Mouse (Mus musculus) hindbrain, embryonic 12.5 days (tissue): ENCODE measurements around the gene Ptprs. TPM values are rescaled to one million over a fixed set of nuclear protein-coding genes. Genes with fewer than 3 reads are reported as not detected.

ENCODE experiments used
- ATAC-seq: fragments of 200-750 bp; cut with Nextera tagmentation; 2 replicates; pipeline ENCODE4 v1.8.0; 2017; ENCODE audit warnings: moderate TSS enrichment; ENCODE audit not compliant: low FRiP score
- H3K27ac ChIP-seq: fragments of 300-500 bp; sonication (generic); 2 replicates; pipeline ENCODE4 v1.5.1; 2016; ENCODE audit warnings: mild to moderate bottlenecking
- H3K27me3 ChIP-seq: fragments of 300-500 bp; sonication (generic); 2 replicates; pipeline ENCODE4 v1.6.1; 2016; ENCODE audit warnings: mild to moderate bottlenecking
- H3K36me3 ChIP-seq: fragments of 300-500 bp; sonication (generic); 2 replicates; pipeline ENCODE4 v1.6.1; 2016; ENCODE audit warnings: mild to moderate bottlenecking
- H3K4me1 ChIP-seq: fragments of 300-500 bp; sonication (generic); 2 replicates; pipeline ENCODE4 v1.6.1; 2016
- H3K4me2 ChIP-seq: fragments of 300-500 bp; sonication (generic); replicated peaks from 2 replicates; pipeline ENCODE4 v1.6.1; 2016; ENCODE audit warnings: mild to moderate bottlenecking
- H3K4me3 ChIP-seq: fragments of 300-500 bp; sonication (generic); 2 replicates; pipeline ENCODE4 v1.5.1; 2016; ENCODE audit warnings: mild to moderate bottlenecking
- H3K9ac ChIP-seq: fragments of 300-500 bp; sonication (generic); 2 replicates; pipeline ENCODE4 v1.6.1; 2016; ENCODE audit warnings: mild to moderate bottlenecking, moderate library complexity
- H3K9me3 ChIP-seq: fragments of 300-500 bp; sonication (generic); replicated peaks from 2 replicates; pipeline ENCODE4 v1.6.1; 2016; ENCODE audit warnings: mild to moderate bottlenecking
- WGBS: fragments of 180-500 bp; shearing (Covaris S2); methylation state at CpG from one replicate; pipeline ENCODE4 v1.1.7; 2016; 5-methylcytosine and 5-hydroxymethylcytosine counted together
- polyA plus RNA-seq: library from polyadenylated mRNA; unstranded; fragments of >200 nt; fragmentation: Nextera tagmentation; extraction: Ambion mirVana; gene quantifications from 2 replicates; pipeline ENCODE4 v1.2.1, GENCODE M21; 2016

Ptprs gene
- polyA plus RNA-seq = 316 and 326 TPM in 2 replicates

DNA sequence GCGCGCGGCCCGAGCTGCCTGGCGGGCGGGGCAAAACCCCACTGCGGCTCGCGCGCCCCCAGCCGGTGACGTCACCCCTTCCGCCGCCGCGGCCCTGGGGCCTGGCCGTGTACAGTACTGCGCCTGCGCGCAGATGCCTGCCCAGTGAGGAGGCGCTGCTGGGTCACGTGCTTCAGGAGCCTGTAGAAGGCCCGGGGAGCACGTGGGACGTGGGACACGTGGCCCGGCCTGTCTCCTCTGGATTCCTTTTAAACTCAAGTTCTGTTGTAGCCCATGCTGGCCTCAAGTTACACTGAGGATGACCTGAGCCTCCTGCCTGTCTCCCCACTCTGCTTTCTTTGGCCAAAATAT lies at the start of gene Ptprs:
Gene Ptprs (minus strand): TSS at position 82 of the 351 bp plus-strand sequence.
- 0% methylated on average over 24 of the region's 27 CpGs for WGBS

DNA sequence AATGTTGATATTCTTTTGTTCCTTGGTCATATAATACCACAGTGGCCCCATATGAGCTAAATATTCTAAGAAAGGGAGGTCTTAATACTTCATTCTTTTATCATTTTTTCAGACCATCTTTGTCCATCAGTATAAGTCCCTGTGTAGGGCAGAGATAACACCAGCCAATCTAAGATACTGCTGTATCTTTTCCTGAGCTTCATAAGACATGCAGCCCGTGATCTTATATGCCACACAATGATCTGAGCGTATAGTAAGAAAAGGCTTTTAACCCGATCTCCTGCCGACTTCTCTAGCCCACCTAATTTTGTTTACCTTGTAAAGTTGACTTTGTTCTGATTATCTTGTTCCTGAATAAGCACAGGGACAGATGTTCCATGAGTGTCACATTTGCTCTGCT lies 48.7 kb upstream of the Ptprs start:
- H3K4me3 ChIP-seq = no peak overlapping the region
- ATAC-seq = no peak
- H3K27ac ChIP-seq = no peak overlapping the region
- WGBS = 82% methylated on average over 4 of the region's 4 CpGs
- no peaks in the 10 kb centered on the region for H3K9me3 ChIP-seq
- H3K9ac ChIP-seq = no peak overlapping the region
- H3K4me1 ChIP-seq = no peaks in the 10 kb centered on the region
- no peaks in the 10 kb centered on the region for H3K27me3 ChIP-seq
- H3K4me2 ChIP-seq = no peak overlapping the region
- no peaks in the 10 kb centered on the region for H3K36me3 ChIP-seq

More for the DNA sequence above, at the start of gene Ptprs:
- Histone ChIP-seq H3K4me2 (peak within 1 kb of the TSS; percentile 96), H3K4me3 (peak within 1 kb of the TSS; percentile 90), H3K27me3 (peaks cover 23% of the 10 kb centered on the region), H3K4me1 (peaks cover 45% of the 10 kb centered on the region), H3K36me3 (no peaks in the 10 kb centered on the region), H3K27ac (peak within 1 kb of the TSS; percentile 96), H3K9me3 (no peaks in the 10 kb centered on the region), H3K9ac (peak within 1 kb of the TSS; percentile 98)
- ATAC-seq = peak; percentile 81

- Histone ChIP-seq H3K4me2 (no peak overlapping the region), H3K9ac (no peak overlapping the region), H3K4me1 (no peaks in the 10 kb centered on the region), H3K4me3 (no peak overlapping the region), H3K9me3 (no peaks in the 10 kb centered on the region), H3K27me3 (no peaks in the 10 kb centered on the region), H3K27ac (no peak overlapping the region), H3K36me3 (no peaks in the 10 kb centered on the region)
- no peak for ATAC-seq
- WGBS = 63% methylated on average over 1 of the region's 1 CpGs
Measured at GRCm38 (mm10) chr17:56522744-56523143, 46.5 kb upstream of the Ptprs start.

- peak overlapping the region; percentile 8 for H3K4me2 ChIP-seq
- peak overlapping the region; percentile 60 for H3K27ac ChIP-seq
- 0 out of 2 replicates have a peak overlapping the region, but pooled peaks have one; percentile 5 for H3K9ac ChIP-seq
- peaks cover 41% of the 10 kb centered on the region for H3K27me3 ChIP-seq
- no peaks in the 10 kb centered on the region for H3K9me3 ChIP-seq
- 12% methylated on average over 13 of the region's 13 CpGs for WGBS
- peaks cover 24% of the 10 kb centered on the region for H3K4me1 ChIP-seq
- no peak overlapping the region for H3K4me3 ChIP-seq
- no peaks in the 10 kb centered on the region for H3K36me3 ChIP-seq
- peak; percentile 68 for ATAC-seq
Measured at GRCm38 (mm10) chr17:56515690-56516410, 39.6 kb upstream of the Ptprs start.

GRCm38 (mm10) chr17:56514916-56515315 lies 38.6 kb upstream of the Ptprs start:
- H3K4me1 ChIP-seq = peaks cover 31% of the 10 kb centered on the region
- peak overlapping the region; percentile 60; the same call in 1 of the 2 replicates for H3K27ac ChIP-seq
- H3K9me3 ChIP-seq = no peaks in the 10 kb centered on the region
- H3K9ac ChIP-seq = no peak overlapping the region
- no peak for ATAC-seq
- H3K27me3 ChIP-seq = peaks cover 50% of the 10 kb centered on the region
- H3K36me3 ChIP-seq = no peaks in the 10 kb centered on the region
- H3K4me3 ChIP-seq = no peak overlapping the region
- no peak overlapping the region for H3K4me2 ChIP-seq
- 50% methylated on average over 12 of the region's 12 CpGs for WGBS

DNA sequence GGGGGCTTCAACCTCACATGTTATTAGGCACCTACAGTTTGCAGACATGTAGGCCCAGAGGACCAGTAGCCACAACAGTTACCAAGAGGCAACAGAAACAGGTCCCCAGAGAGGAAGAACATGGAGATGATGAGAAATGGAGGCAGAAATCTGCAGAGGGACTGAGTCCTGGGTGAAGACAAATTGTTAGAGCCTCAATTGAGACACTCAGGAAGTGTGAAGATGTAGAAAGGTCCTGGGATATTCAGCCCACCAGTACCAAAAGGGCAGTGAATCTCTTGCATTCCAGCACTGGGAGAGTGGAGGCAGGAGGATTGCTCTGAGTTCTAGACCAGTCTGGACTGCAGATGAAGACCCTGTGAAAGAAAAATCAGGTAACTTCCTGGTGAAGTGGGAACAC lies 38.0 kb upstream of the Ptprs start:
- Histone ChIP-seq H3K9ac (no peak overlapping the region), H3K4me3 (no peak overlapping the region), H3K27me3 (peaks cover 56% of the 10 kb centered on the region), H3K27ac (no peak overlapping the region), H3K9me3 (no peaks in the 10 kb centered on the region), H3K4me1 (peaks cover 36% of the 10 kb centered on the region), H3K36me3 (no peaks in the 10 kb centered on the region), H3K4me2 (no peak overlapping the region)
- ATAC-seq = no peak

DNA sequence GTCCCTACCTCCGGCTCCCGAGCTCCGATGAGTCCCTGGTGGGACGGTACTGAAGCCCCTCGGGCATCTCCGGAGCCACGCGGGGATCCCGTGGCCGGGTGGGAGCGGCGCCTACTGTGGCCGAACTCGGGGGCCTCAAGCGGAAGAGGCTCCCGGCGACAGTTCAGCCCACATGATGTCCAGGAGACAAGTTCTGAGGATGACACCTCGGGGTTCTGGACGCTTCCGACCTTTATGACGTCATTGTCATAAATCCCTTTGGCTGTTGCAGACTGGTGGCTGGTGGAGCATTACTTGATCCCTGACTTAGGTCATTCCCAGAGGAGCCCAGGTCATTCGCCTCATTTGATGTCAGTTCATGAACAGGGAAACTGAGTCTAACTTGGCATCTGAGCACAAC lies 36.0 kb upstream of the Ptprs start, which contains the start of gene Znrf4:
Gene Znrf4 (minus strand): TSS at position 122 of the 400 bp plus-strand sequence.
- no peak within 1 kb of the TSS for H3K27ac ChIP-seq
- no peak for ATAC-seq
- peaks cover 44% of the 10 kb centered on the region for H3K4me1 ChIP-seq
- peak within 1 kb of the TSS; percentile 43 for H3K4me2 ChIP-seq
- WGBS = 65% methylated on average over 22 of the region's 22 CpGs
- peak within 1 kb of the TSS; percentile 27 for H3K4me3 ChIP-seq
- H3K9me3 ChIP-seq = no peaks in the 10 kb centered on the region
- peaks cover 62% of the 10 kb centered on the region for H3K27me3 ChIP-seq
- H3K36me3 ChIP-seq = no peaks in the 10 kb centered on the region
- H3K9ac ChIP-seq = no peak within 1 kb of the TSS

GRCm38 (mm10) chr17:56511707-56512090 lies 35.4 kb upstream of the Ptprs start:
- H3K9ac ChIP-seq = no peak overlapping the region
- H3K36me3 ChIP-seq = no peaks in the 10 kb centered on the region
- peaks cover 50% of the 10 kb centered on the region for H3K4me1 ChIP-seq
- H3K4me2 ChIP-seq = peak overlapping the region; percentile 43
- H3K27ac ChIP-seq = no peak overlapping the region
- ATAC-seq = no peak
- 20% methylated on average over 29 of the region's 29 CpGs for WGBS
- H3K27me3 ChIP-seq = peaks cover 62% of the 10 kb centered on the region
- H3K4me3 ChIP-seq = peak overlapping the region; percentile 27
- H3K9me3 ChIP-seq = no peaks in the 10 kb centered on the region

DNA sequence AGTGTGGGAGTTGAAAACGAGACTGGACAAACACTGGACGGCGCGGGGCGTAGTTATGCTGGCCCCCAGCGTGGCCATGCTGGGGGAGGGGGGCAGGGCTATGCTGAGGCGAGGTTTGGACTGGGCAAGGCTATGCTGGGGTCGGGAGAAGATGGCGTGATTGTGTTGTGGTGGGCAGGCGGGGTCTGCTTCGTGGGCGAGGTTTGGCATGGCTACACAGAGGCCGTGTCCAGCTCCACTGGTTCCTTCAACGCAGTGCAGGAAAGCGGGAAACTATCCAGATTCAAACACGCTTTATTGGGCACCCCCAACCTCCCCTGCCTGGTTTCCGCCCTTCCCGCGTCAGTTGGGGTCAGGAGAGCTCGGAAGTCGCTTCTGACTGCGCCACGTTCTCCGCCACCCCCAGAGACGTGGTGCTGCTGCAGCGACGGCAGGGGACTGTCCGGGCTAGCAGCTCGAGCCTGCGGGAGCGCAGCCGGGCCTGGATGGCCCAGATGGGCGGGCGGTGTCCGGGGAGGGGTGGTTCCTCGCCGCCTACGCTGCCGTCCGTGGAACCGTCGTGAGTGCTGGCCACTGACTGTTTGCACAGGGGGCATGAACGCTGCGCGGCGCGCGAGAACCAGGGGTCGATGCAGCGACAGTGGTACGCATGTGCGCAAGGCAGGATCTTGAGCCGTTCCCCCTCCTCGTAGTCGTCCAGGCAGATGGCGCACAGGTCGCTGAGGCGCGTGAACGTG lies 34.9 kb upstream of the Ptprs start:
- peaks cover 62% of the 10 kb centered on the region for H3K27me3 ChIP-seq
- peak overlapping the region; percentile 43 for H3K4me2 ChIP-seq
- 6% methylated on average over 59 of the region's 60 CpGs for WGBS
- no peak overlapping the region for H3K9ac ChIP-seq
- peaks cover 51% of the 10 kb centered on the region for H3K4me1 ChIP-seq
- peak overlapping the region; percentile 27 for H3K4me3 ChIP-seq
- ATAC-seq = no peak
- H3K36me3 ChIP-seq = no peaks in the 10 kb centered on the region
- no peak overlapping the region for H3K27ac ChIP-seq
- H3K9me3 ChIP-seq = no peaks in the 10 kb centered on the region

DNA sequence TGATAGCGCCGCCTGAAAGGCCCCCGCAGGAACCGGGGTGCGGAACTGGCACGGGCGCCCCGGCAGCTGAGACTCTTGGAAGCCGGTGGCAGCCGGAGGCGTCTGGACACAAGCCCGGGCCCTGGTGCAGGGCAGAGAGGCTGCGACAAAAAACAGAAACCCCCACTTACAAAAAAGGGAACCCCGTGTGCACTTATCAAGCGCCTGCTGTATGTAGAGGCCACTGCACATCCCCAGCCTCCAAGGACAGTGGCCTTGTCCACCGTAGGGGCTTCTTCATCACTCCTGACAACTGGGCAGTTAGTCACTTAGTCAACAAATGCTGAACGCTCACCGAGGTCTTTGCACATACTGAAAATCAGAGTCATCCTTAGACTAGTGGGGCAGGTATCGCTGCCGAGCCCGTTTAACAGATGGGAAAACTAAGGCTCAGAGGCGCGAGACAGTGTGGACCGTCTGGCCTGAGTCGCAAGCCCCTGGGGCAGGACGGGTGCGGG lies 34.2 kb upstream of the Ptprs start:
- no peak for ATAC-seq
- Histone ChIP-seq H3K27me3 (peaks cover 62% of the 10 kb centered on the region), H3K4me2 (no peak overlapping the region), H3K36me3 (no peaks in the 10 kb centered on the region), H3K4me1 (peaks cover 45% of the 10 kb centered on the region), H3K27ac (no peak overlapping the region), H3K4me3 (peak overlapping the region; percentile 27; the same call in 1 of the 2 replicates), H3K9ac (no peak overlapping the region), H3K9me3 (no peaks in the 10 kb centered on the region)
- 24% methylated on average over 27 of the region's 27 CpGs for WGBS

GRCm38 (mm10) chr17:56509707-56510472 lies 33.6 kb upstream of the Ptprs start:
- no peak overlapping the region for H3K4me3 ChIP-seq
- peak; percentile 60 for ATAC-seq
- H3K27me3 ChIP-seq = peaks cover 58% of the 10 kb centered on the region
- H3K4me2 ChIP-seq = peak overlapping the region; percentile 27; the same call in 1 of the 2 replicates
- 0 out of 2 replicates have a peak overlapping the region, but pooled peaks have one; percentile 10 for H3K9ac ChIP-seq
- peaks cover 38% of the 10 kb centered on the region for H3K4me1 ChIP-seq
- 5% methylated on average over 30 of the region's 37 CpGs for whole genome bisulfite sequencing
- H3K36me3 ChIP-seq = no peaks in the 10 kb centered on the region
- no peaks in the 10 kb centered on the region for H3K9me3 ChIP-seq
- peak overlapping the region; percentile 64; the same call in 1 of the 2 replicates for H3K27ac ChIP-seq
